Mouse (Mus musculus): ENCODE measurements around the gene P2ry12. TPM values are rescaled to one million over a fixed set of nuclear protein-coding genes. Genes with fewer than 3 reads are reported as not detected.

Gene P2ry12
- 3.8 and 4.6 TPM in 2 replicates for polyA plus RNA-seq (2015; fragmentation: Nextera tagmentation; extraction: Ambion mirVana)

- no peaks in the 10 kb centered on the region for H3K9me3 ChIP-seq (ENCODE audit: low read length)
- H3K4me1 ChIP-seq (ENCODE audit: insufficient read depth, low read depth, low read length) = no peaks in the 10 kb centered on the region
- 61% methylated on average over 7 of the region's 7 CpGs for WGBS
- H3K27ac ChIP-seq (ENCODE audit: low read length) = no peak within 1 kb of the TSS
- no peak within 1 kb of the TSS for H3K9ac ChIP-seq (replicated peaks; ENCODE audit: low read depth)
- DNase-seq (ENCODE audit: low spot score) (peak; percentile 5), ATAC-seq (no peak)
- no peaks in the 10 kb centered on the region for H3K36me3 ChIP-seq (ENCODE audit: insufficient read depth, low read length)
- H3K4me2 ChIP-seq (replicated peaks; ENCODE audit: low read depth, low read length) = peak within 1 kb of the TSS; percentile 28; the same call in 1 of the 2 replicates
- H3K4me3 ChIP-seq (ENCODE audit: low read depth, low read length) = no peak within 1 kb of the TSS
- TF ChIP-seq CTCF (IDR thresholded peaks at IDR 0.05) (no peak), EP300 (IDR thresholded peaks at IDR 0.05) (no peak)
- no peaks in the 10 kb centered on the region for H3K27me3 ChIP-seq (replicated peaks; ENCODE audit: insufficient read depth, low read length)
These were observed at the start of gene P2ry12 for GRCm38 (mm10) chr3:59262704-59263103. TSS of gene P2ry12 (minus strand) at chr3:59262871.

- WGBS = 65% methylated on average over 2 of the region's 2 CpGs
- H3K27me3 ChIP-seq (replicated peaks; ENCODE audit: insufficient read depth, low read length) = no peaks in the 10 kb centered on the region
- no peaks in the 10 kb centered on the region for H3K9me3 ChIP-seq (ENCODE audit: low read length)
- no peaks in the 10 kb centered on the region for H3K4me1 ChIP-seq (ENCODE audit: insufficient read depth, low read depth, low read length)
- H3K36me3 ChIP-seq (ENCODE audit: insufficient read depth, low read length) = no peaks in the 10 kb centered on the region
- peak; percentile 56 for DNase-seq (ENCODE audit: low spot score)
- H3K9ac ChIP-seq (replicated peaks; ENCODE audit: low read depth) = no peak overlapping the region
- H3K27ac ChIP-seq (ENCODE audit: low read length) = no peak overlapping the region
- no peak overlapping the region for H3K4me3 ChIP-seq (ENCODE audit: low read depth, low read length)
- H3K4me2 ChIP-seq (replicated peaks; ENCODE audit: low read depth, low read length) = no peak overlapping the region
- TF ChIP-seq CTCF (IDR thresholded peaks at IDR 0.05) = no peak
- TF ChIP-seq EP300 (IDR thresholded peaks at IDR 0.05) = peak; percentile 25; the same call in 1 of the 2 replicates
- peak; percentile 55 for ATAC-seq
These were observed 42.8 kb upstream of the P2ry12 start for GRCm38 (mm10) chr3:59305518-59305917.

GRCm38 (mm10) chr3:59304944-59305343 lies 42.3 kb upstream of the P2ry12 start:
- no peaks in the 10 kb centered on the region for H3K4me1 ChIP-seq (ENCODE audit: insufficient read depth, low read depth, low read length)
- ATAC-seq = peak; percentile 68
- no peak overlapping the region for H3K4me3 ChIP-seq (ENCODE audit: low read depth, low read length)
- H3K27me3 ChIP-seq (replicated peaks; ENCODE audit: insufficient read depth, low read length) = no peaks in the 10 kb centered on the region
- H3K27ac ChIP-seq (ENCODE audit: low read length) = no peak overlapping the region
- peak; percentile 52; the same call in 1 of the 2 replicates for TF ChIP-seq EP300 (IDR thresholded peaks at IDR 0.05)
- TF ChIP-seq CTCF (IDR thresholded peaks at IDR 0.05) = no peak
- H3K36me3 ChIP-seq (ENCODE audit: insufficient read depth, low read length) = no peaks in the 10 kb centered on the region
- peak; percentile 19 for DNase-seq (ENCODE audit: low spot score)
- WGBS = 80% methylated on average over 5 of the region's 5 CpGs
- H3K9me3 ChIP-seq (ENCODE audit: low read length) = no peaks in the 10 kb centered on the region
- no peak overlapping the region for H3K9ac ChIP-seq (replicated peaks; ENCODE audit: low read depth)
- no peak overlapping the region for H3K4me2 ChIP-seq (replicated peaks; ENCODE audit: low read depth, low read length)

GRCm38 (mm10) chr3:59297653-59298052 lies 35.0 kb upstream of the P2ry12 start:
- no peaks in the 10 kb centered on the region for H3K4me1 ChIP-seq (ENCODE audit: insufficient read depth, low read depth, low read length)
- DNase-seq (ENCODE audit: low spot score) (no peak), ATAC-seq (no peak)
- H3K4me3 ChIP-seq (ENCODE audit: low read depth, low read length) = no peak overlapping the region
- no peaks in the 10 kb centered on the region for H3K27me3 ChIP-seq (replicated peaks; ENCODE audit: insufficient read depth, low read length)
- H3K4me2 ChIP-seq (replicated peaks; ENCODE audit: low read depth, low read length) = no peak overlapping the region
- H3K9me3 ChIP-seq (ENCODE audit: low read length) = no peaks in the 10 kb centered on the region
- H3K36me3 ChIP-seq (ENCODE audit: insufficient read depth, low read length) = no peaks in the 10 kb centered on the region
- 80% methylated on average over 16 of the region's 16 CpGs for WGBS
- TF ChIP-seq EP300 (IDR thresholded peaks at IDR 0.05) (no peak), CTCF (IDR thresholded peaks at IDR 0.05) (no peak)
- no peak overlapping the region for H3K27ac ChIP-seq (ENCODE audit: low read length)
- H3K9ac ChIP-seq (replicated peaks; ENCODE audit: low read depth) = no peak overlapping the region

- no peak overlapping the region for H3K27ac ChIP-seq (ENCODE audit: low read length)
- H3K9me3 ChIP-seq (ENCODE audit: low read length) = no peaks in the 10 kb centered on the region
- ATAC-seq = no peak
- H3K36me3 ChIP-seq (ENCODE audit: insufficient read depth, low read length) = no peaks in the 10 kb centered on the region
- no peaks in the 10 kb centered on the region for H3K4me1 ChIP-seq (ENCODE audit: insufficient read depth, low read depth, low read length)
- H3K4me2 ChIP-seq (replicated peaks; ENCODE audit: low read depth, low read length) = no peak overlapping the region
- 82% methylated on average over 5 of the region's 5 CpGs for WGBS
- H3K27me3 ChIP-seq (replicated peaks; ENCODE audit: insufficient read depth, low read length) = no peaks in the 10 kb centered on the region
- TF ChIP-seq CTCF (IDR thresholded peaks at IDR 0.05) (no peak), EP300 (IDR thresholded peaks at IDR 0.05) (no peak)
- no peak for DNase-seq (ENCODE audit: low spot score)
- no peak overlapping the region for H3K4me3 ChIP-seq (ENCODE audit: low read depth, low read length)
- H3K9ac ChIP-seq (replicated peaks; ENCODE audit: low read depth) = no peak overlapping the region
These were observed 34.0 kb upstream of the P2ry12 start for GRCm38 (mm10) chr3:59296563-59297130.

GRCm38 (mm10) chr3:59295699-59296562 lies 33.3 kb upstream of the P2ry12 start:
- H3K27me3 ChIP-seq (replicated peaks; ENCODE audit: insufficient read depth, low read length) = no peaks in the 10 kb centered on the region
- 80% methylated on average over 16 of the region's 16 CpGs for WGBS
- no peak overlapping the region for H3K4me2 ChIP-seq (replicated peaks; ENCODE audit: low read depth, low read length)

More at GRCm38 (mm10) chr3:59295699-59296562, 33.3 kb upstream of the P2ry12 start:
- H3K4me1 ChIP-seq (ENCODE audit: insufficient read depth, low read depth, low read length) = no peaks in the 10 kb centered on the region
- H3K36me3 ChIP-seq (ENCODE audit: insufficient read depth, low read length) = no peaks in the 10 kb centered on the region
- H3K9me3 ChIP-seq (ENCODE audit: low read length) = no peaks in the 10 kb centered on the region
- no peak overlapping the region for H3K4me3 ChIP-seq (ENCODE audit: low read depth, low read length)
- TF ChIP-seq EP300 (IDR thresholded peaks at IDR 0.05) = no peak
- no peak for TF ChIP-seq CTCF (IDR thresholded peaks at IDR 0.05)
- DNase-seq (ENCODE audit: low spot score) = no peak
- ATAC-seq = no peak
- H3K27ac ChIP-seq (ENCODE audit: low read length) = no peak overlapping the region
- H3K9ac ChIP-seq (replicated peaks; ENCODE audit: low read depth) = no peak overlapping the region
